Mouse (Mus musculus): Measurements from ENCODE around the gene Klrb1f. TPM values are rescaled to one million over a fixed set of nuclear protein-coding genes. Genes with fewer than 3 reads are reported as not detected.

Klrb1f gene
- polyA plus RNA-seq (2015; fragmentation: Illumina TruSeq; extraction: RNeasy Lipid Tissue Mini Kit (QIAGEN cat#74804); ENCODE audit: insufficient read depth, low read depth, low replicate concordance), result not detected

GRCm38 (mm10) chr6:129045601-129046000 lies at the start of gene Klrb1f:
TSS of gene Klrb1f (plus strand) at chr6:129045901.

GRCm38 (mm10) chr6:129100794-129101193 lies 55.1 kb downstream of the Klrb1f start, which contains the start of gene Clec2e:
TSS of gene Clec2e (minus strand) at chr6:129100913.

Other genes starting within 250 kb of the Klrb1f start
- gene Gm44511, start 219.6 kb upstream of the Klrb1f start, polyA plus RNA-seq (2015; fragmentation: Illumina TruSeq; extraction: RNeasy Lipid Tissue Mini Kit (QIAGEN cat#74804); ENCODE audit: insufficient read depth, low read depth, low replicate concordance), result not detected
- gene Klrb1b, start 219.6 kb upstream of the Klrb1f start, polyA plus RNA-seq (2015; fragmentation: Illumina TruSeq; extraction: RNeasy Lipid Tissue Mini Kit (QIAGEN cat#74804); ENCODE audit: insufficient read depth, low read depth, low replicate concordance), result not detected
- not detected for gene Clec2i, start 158.3 kb upstream of the Klrb1f start, polyA plus RNA-seq (2015; fragmentation: Illumina TruSeq; extraction: RNeasy Lipid Tissue Mini Kit (QIAGEN cat#74804); ENCODE audit: insufficient read depth, low read depth, low replicate concordance)
- gene BC035044, start 154.8 kb upstream of the Klrb1f start, polyA plus RNA-seq (2015; fragmentation: Illumina TruSeq; extraction: RNeasy Lipid Tissue Mini Kit (QIAGEN cat#74804); ENCODE audit: insufficient read depth, low read depth, low replicate concordance), result not detected
- not detected for gene Clec2g, start 111.5 kb upstream of the Klrb1f start, polyA plus RNA-seq (2015; fragmentation: Illumina TruSeq; extraction: RNeasy Lipid Tissue Mini Kit (QIAGEN cat#74804); ENCODE audit: insufficient read depth, low read depth, low replicate concordance)
- gene Clec2e, start 55.0 kb downstream of the Klrb1f start, polyA plus RNA-seq (2015; fragmentation: Illumina TruSeq; extraction: RNeasy Lipid Tissue Mini Kit (QIAGEN cat#74804); ENCODE audit: insufficient read depth, low read depth, low replicate concordance), result not detected
- 34.1 TPM for gene Clec2d, start 134.7 kb downstream of the Klrb1f start, polyA plus RNA-seq (2015; fragmentation: Illumina TruSeq; extraction: RNeasy Lipid Tissue Mini Kit (QIAGEN cat#74804); ENCODE audit: insufficient read depth, low read depth, low replicate concordance)
- gene Cd69, start 229.5 kb downstream of the Klrb1f start, polyA plus RNA-seq (2015; fragmentation: Illumina TruSeq; extraction: RNeasy Lipid Tissue Mini Kit (QIAGEN cat#74804); ENCODE audit: insufficient read depth, low read depth, low replicate concordance), result not detected

All from pancreas, adult 10 weeks (tissue).